ENCODE assay signal across 28 mouse cellular contexts in the genomic region with DNA sequence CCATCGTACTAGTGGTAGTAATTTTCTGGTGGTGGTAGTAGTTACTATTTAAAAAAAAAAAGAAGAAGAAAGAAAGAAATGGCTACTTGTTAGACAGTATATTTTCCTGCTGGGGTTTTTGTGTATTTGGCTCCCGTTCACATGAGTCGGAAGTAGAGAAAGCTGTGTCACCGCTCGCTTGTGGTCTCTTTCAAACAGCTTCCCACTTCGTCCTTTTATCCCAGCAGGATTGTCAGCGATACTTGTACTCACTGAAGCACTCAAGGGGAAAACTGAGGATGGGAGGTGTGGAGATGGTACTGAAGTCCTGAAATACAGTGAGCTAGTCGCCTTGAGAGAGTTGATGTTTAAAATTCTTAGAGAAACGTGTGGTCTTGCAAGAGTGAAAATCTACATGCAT. TPM values are rescaled to one million over a fixed set of nuclear protein-coding genes. Genes with fewer than 3 reads are reported as not detected.
DNase-seq lines count a peak whose midpoint lies in the region; ATAC-seq and TF ChIP-seq lines count a peak whose summit lies in the region.
"Had no signal": no experiment of that assay in that cellular context is flagged by ENCODE, and none has a peak within 500 bp of the region (broad histone marks: within the 10 kb centered on the region; RNA-seq: fewer than 3 reads in every experiment).

No protein-coding gene starts in this region.

- H3K27ac ChIP-seq in hindbrain, postnatal 0 days, result no peak overlapping the region
- H3K27ac ChIP-seq in hindbrain, embryonic 10.5 days, result no peak overlapping the region
- H3K27ac ChIP-seq in kidney, embryonic 16.5 days (ENCODE audit: low read length), result peak overlapping the region; percentile 20; the same call in 1 of the 2 replicates
- H3K27ac ChIP-seq in midbrain, embryonic 11.5 days (ENCODE audit: low read depth, low read length), result no peak overlapping the region
- no peak overlapping the region for H3K27ac ChIP-seq in midbrain, embryonic 14.5 days (replicated peaks; ENCODE audit: low read depth, low read length)
- H3K27ac ChIP-seq in hindbrain, embryonic 13.5 days, result no peak overlapping the region
- H3K27ac ChIP-seq: embryonic facial prominence, embryonic 15.5 days; forebrain, embryonic 10.5 days; heart, embryonic 13.5 days; hindbrain, embryonic 12.5 days had no signal

- no peaks in the 10 kb centered on the region for H3K27me3 ChIP-seq in hindbrain, postnatal 0 days (ENCODE audit: insufficient read depth, low read length)
- H3K27me3 ChIP-seq in hindbrain, embryonic 10.5 days (ENCODE audit: insufficient read depth, poor library complexity, severe bottlenecking), result no peaks in the 10 kb centered on the region
- no peaks in the 10 kb centered on the region for H3K27me3 ChIP-seq in kidney, embryonic 16.5 days (ENCODE audit: insufficient read depth, low read length)
- no peaks in the 10 kb centered on the region for H3K27me3 ChIP-seq in midbrain, embryonic 11.5 days (ENCODE audit: control insufficient read depth, insufficient read depth, low read length)
- no peaks in the 10 kb centered on the region for H3K27me3 ChIP-seq in midbrain, embryonic 14.5 days (ENCODE audit: control insufficient read depth, insufficient read depth, low read length)
- no peaks in the 10 kb centered on the region for H3K27me3 ChIP-seq in Patski
- H3K27me3 ChIP-seq in hindbrain, embryonic 13.5 days, result no peaks in the 10 kb centered on the region
- H3K27me3 ChIP-seq: embryonic facial prominence, embryonic 15.5 days; heart, embryonic 13.5 days; hindbrain, embryonic 12.5 days had no signal

- POLR2A ChIA-PET in Patski (lab: Charles Lee), result interaction anchor here (0.6 to 0.8 kb wide), 2 partner anchors 16 to 474 kb away, joined by 5 read pairs; no protein-coding TSS in a partner anchor

- H3K9me3 ChIP-seq in hindbrain, postnatal 0 days (ENCODE audit: low read length), result no peaks in the 10 kb centered on the region
- H3K9me3 ChIP-seq in hindbrain, embryonic 10.5 days, result peaks cover 8% of the 10 kb centered on the region
- peaks cover 13% of the 10 kb centered on the region for H3K9me3 ChIP-seq in kidney, embryonic 16.5 days (ENCODE audit: low read length)
- 0 out of 2 replicates have a peak, but pooled peaks cover 2% of the 10 kb centered on the region for H3K9me3 ChIP-seq in midbrain, embryonic 11.5 days (ENCODE audit: control insufficient read depth, low read length)
- no peaks in the 10 kb centered on the region for H3K9me3 ChIP-seq in midbrain, embryonic 14.5 days (ENCODE audit: control insufficient read depth, low read length)
- H3K9me3 ChIP-seq in hindbrain, embryonic 13.5 days, result no peaks in the 10 kb centered on the region
- H3K9me3 ChIP-seq: embryonic facial prominence, embryonic 15.5 days had no signal

- H3K9ac ChIP-seq in hindbrain, postnatal 0 days (replicated peaks; ENCODE audit: low read length), result no peak overlapping the region
- H3K9ac ChIP-seq in kidney, embryonic 16.5 days (replicated peaks; ENCODE audit: low read length), result no peak overlapping the region
- H3K9ac ChIP-seq in midbrain, embryonic 11.5 days (ENCODE audit: low read length), result no peak overlapping the region
- no peak overlapping the region for H3K9ac ChIP-seq in midbrain, embryonic 14.5 days (replicated peaks; ENCODE audit: low read length)
- no peak overlapping the region for H3K9ac ChIP-seq in hindbrain, embryonic 13.5 days
- H3K9ac ChIP-seq: embryonic facial prominence, embryonic 15.5 days; heart, embryonic 13.5 days; hindbrain, embryonic 12.5 days had no signal

- in situ Hi-C loops in Patski (cut with MboI; ENCODE audit: low pct_unique_long_range_greater_than_20kb), result no loop called here

- H3K4me1 ChIP-seq in hindbrain, postnatal 0 days (ENCODE audit: insufficient read depth, low read length), result no peaks in the 10 kb centered on the region
- H3K4me1 ChIP-seq in hindbrain, embryonic 10.5 days (replicated peaks), result no peaks in the 10 kb centered on the region
- H3K4me1 ChIP-seq in kidney, embryonic 16.5 days (ENCODE audit: insufficient read depth, low read length), result peaks cover 18% of the 10 kb centered on the region; the same call in 1 of the 2 replicates
- no peaks in the 10 kb centered on the region for H3K4me1 ChIP-seq in midbrain, embryonic 11.5 days (ENCODE audit: control insufficient read depth, insufficient read depth, low read length)
- no peaks in the 10 kb centered on the region for H3K4me1 ChIP-seq in midbrain, embryonic 14.5 days (ENCODE audit: control insufficient read depth, insufficient read depth, low read length)
- peaks cover 3% of the 10 kb centered on the region; the same call in 1 of the 2 replicates for H3K4me1 ChIP-seq in hindbrain, embryonic 13.5 days (replicated peaks)
- H3K4me1 ChIP-seq: embryonic facial prominence, embryonic 15.5 days; forebrain, embryonic 10.5 days; heart, embryonic 13.5 days; hindbrain, embryonic 12.5 days had no signal

- no peak for TF ChIP-seq CTCF in hindbrain, postnatal 0 days (IDR thresholded peaks at IDR 0.05; ENCODE audit: low read depth)
- TF ChIP-seq CTCF in Patski (IDR thresholded peaks at IDR 0.05), result no peak

- WGBS in hindbrain, postnatal 0 days, result 70% methylated on average over 9 of the region's 9 CpGs
- WGBS in hindbrain, embryonic 10.5 days, result 88% methylated on average over 9 of the region's 9 CpGs
- WGBS in kidney, embryonic 16.5 days, result 40% methylated on average over 9 of the region's 9 CpGs
- 84% methylated on average over 9 of the region's 9 CpGs for WGBS in midbrain, embryonic 11.5 days
- WGBS in midbrain, embryonic 14.5 days, result 90% methylated on average over 9 of the region's 9 CpGs
- 89% methylated on average over 9 of the region's 9 CpGs for WGBS in hindbrain, embryonic 13.5 days

- no peak overlapping the region for H3K4me2 ChIP-seq in hindbrain, postnatal 0 days (ENCODE audit: low read depth, low read length)
- no peak overlapping the region for H3K4me2 ChIP-seq in kidney, embryonic 16.5 days (replicated peaks; ENCODE audit: low read depth, low read length)
- H3K4me2 ChIP-seq in midbrain, embryonic 11.5 days, result no peak overlapping the region
- no peak overlapping the region for H3K4me2 ChIP-seq in midbrain, embryonic 14.5 days (ENCODE audit: low read length)
- H3K4me2 ChIP-seq in hindbrain, embryonic 13.5 days, result no peak overlapping the region
- H3K4me2 ChIP-seq: embryonic facial prominence, embryonic 15.5 days; heart, embryonic 13.5 days; hindbrain, embryonic 12.5 days had no signal

- no peak overlapping the region for H3K4me3 ChIP-seq in hindbrain, postnatal 0 days (ENCODE audit: low read length)
- no peak overlapping the region for H3K4me3 ChIP-seq in hindbrain, embryonic 10.5 days
- no peak overlapping the region for H3K4me3 ChIP-seq in kidney, embryonic 16.5 days (ENCODE audit: low read length)
- H3K4me3 ChIP-seq in midbrain, embryonic 11.5 days (ENCODE audit: low read depth, low read length), result no peak overlapping the region
- H3K4me3 ChIP-seq in midbrain, embryonic 14.5 days (replicated peaks; ENCODE audit: low read depth, low read length), result no peak overlapping the region
- H3K4me3 ChIP-seq in hindbrain, embryonic 13.5 days, result no peak overlapping the region
- H3K4me3 ChIP-seq: embryonic facial prominence, embryonic 15.5 days; erythroblast, embryonic 14.5 days; forebrain, embryonic 10.5 days; heart, embryonic 13.5 days; hindbrain, embryonic 12.5 days had no signal

- DNase-seq in hindbrain, postnatal 0 days (ENCODE audit: low spot score), result peak; percentile 45
- no peak for DNase-seq in hindbrain, embryonic 10.5 days (ENCODE audit: low spot score)
- DNase-seq in kidney, adult 9 months, result no peak
- DNase-seq in midbrain, embryonic 11.5 days (ENCODE audit: low spot score, missing footprints), result peak; percentile 35
- DNase-seq in midbrain, embryonic 14.5 days, result no peak
- peak; percentile 34 for DNase-seq in Patski (ENCODE audit: low read depth, low spot score)
- DNase-seq: adrenal gland, adult 2 months; adrenal gland, postnatal 25 days; cerebellum, adult 2 months; cerebellum, postnatal 14 days; embryo, embryonic 11 days; gastrocnemius, postnatal 36 days; heart, adult 11 months; heart, postnatal 36 days had no signal

- no peaks in the 10 kb centered on the region for H3K36me3 ChIP-seq in hindbrain, postnatal 0 days (ENCODE audit: insufficient read depth, low read length)
- H3K36me3 ChIP-seq in hindbrain, embryonic 10.5 days, result peaks cover 49% of the 10 kb centered on the region
- H3K36me3 ChIP-seq in kidney, embryonic 16.5 days (ENCODE audit: insufficient read depth, low read length), result peaks cover 22% of the 10 kb centered on the region
- H3K36me3 ChIP-seq in midbrain, embryonic 11.5 days (ENCODE audit: control insufficient read depth, insufficient read depth, low read length), result peaks cover 2% of the 10 kb centered on the region; the same call in 1 of the 2 replicates
- H3K36me3 ChIP-seq in midbrain, embryonic 14.5 days (ENCODE audit: control insufficient read depth, insufficient read depth, low read length), result peaks cover 8% of the 10 kb centered on the region; the same call in 1 of the 2 replicates
- peaks cover 28% of the 10 kb centered on the region for H3K36me3 ChIP-seq in hindbrain, embryonic 13.5 days

- CTCF ChIA-PET in Patski (lab: Charles Lee), result interaction anchor here (1.2 to 1.5 kb wide), 2 partner anchors 9 to 56 kb away, joined by 3 to 4 read pairs; no protein-coding TSS in a partner anchor

- ATAC-seq in hindbrain, postnatal 0 days, result no peak
- ATAC-seq in kidney, embryonic 16.5 days (ENCODE audit: low FRiP score, low TSS enrichment), result 0 out of 2 replicates have a peak, but pooled peaks have one; percentile 10
- ATAC-seq in midbrain, embryonic 11.5 days (ENCODE audit: low FRiP score), result no peak
- ATAC-seq in midbrain, embryonic 14.5 days (ENCODE audit: low FRiP score, low TSS enrichment), result no peak
- ATAC-seq in Patski, result peak; percentile 53
- ATAC-seq in hindbrain, embryonic 13.5 days (ENCODE audit: low FRiP score), result no peak
- ATAC-seq: forebrain, embryonic 14.5 days had no signal

RNA-seq across cellular contexts. Expression of a gene that starts 40.9 kb away (rescaled TPM):
- 52.0 and 55.9 TPM in 2 replicates for total RNA-seq in hindbrain, postnatal 0 days (2014; rRNA removed)
- polyA plus RNA-seq in hindbrain, postnatal 0 days (2015; fragmentation: Nextera tagmentation; extraction: Ambion mirVana), result 55.0 and 55.4 TPM in 2 replicates
- polyA plus RNA-seq in hindbrain, embryonic 10.5 days (2016; fragmentation: Nextera tagmentation; extraction: Ambion mirVana), result 0.34 and 0.93 TPM in 2 replicates
- polyA plus RNA-seq in kidney, embryonic 16.5 days (2015; fragmentation: Nextera tagmentation; extraction: Ambion mirVana), result 0.28 and 0.95 TPM in 2 replicates
- polyA plus RNA-seq in midbrain, embryonic 11.5 days (2014; fragmentation: Nextera tagmentation; extraction: Ambion mirVana), result 0.34 and 0.47 TPM in 2 replicates
- 8.4 and 15.6 TPM in 2 replicates for polyA plus RNA-seq in midbrain, embryonic 14.5 days (2014; fragmentation: Nextera tagmentation; extraction: Ambion mirVana)
- not detected for polyA plus RNA-seq in Patski (2021)
- 10.0 and 10.1 TPM in 2 replicates for polyA plus RNA-seq in hindbrain, embryonic 13.5 days (2015; fragmentation: Nextera tagmentation; extraction: Ambion mirVana)
- total RNA-seq: common myeloid progenitor, adult 5-6 weeks; gastrocnemius, postnatal 36 days; heart, postnatal 36 days; MEL had no signal
- polyA plus RNA-seq: heart, postnatal 0 days had no signal

RNA-seq across cellular contexts. Expression of a gene that starts 56.1 kb away (rescaled TPM):
- total RNA-seq in hindbrain, postnatal 0 days (2014; rRNA removed), result not detected in 2 replicates
- polyA plus RNA-seq in hindbrain, postnatal 0 days (2015; fragmentation: Nextera tagmentation; extraction: Ambion mirVana), result 0.73 TPM in 1 of 2 replicates, not detected in the other
- polyA plus RNA-seq in hindbrain, embryonic 10.5 days (2016; fragmentation: Nextera tagmentation; extraction: Ambion mirVana), result not detected in 2 replicates
- polyA plus RNA-seq in kidney, embryonic 16.5 days (2015; fragmentation: Nextera tagmentation; extraction: Ambion mirVana), result not detected in 2 replicates
- polyA plus RNA-seq in midbrain, embryonic 11.5 days (2014; fragmentation: Nextera tagmentation; extraction: Ambion mirVana), result not detected in 2 replicates
- not detected in 2 replicates for polyA plus RNA-seq in midbrain, embryonic 14.5 days (2014; fragmentation: Nextera tagmentation; extraction: Ambion mirVana)
- not detected for polyA plus RNA-seq in Patski (2021)
- polyA plus RNA-seq in hindbrain, embryonic 13.5 days (2015; fragmentation: Nextera tagmentation; extraction: Ambion mirVana), result not detected in 2 replicates
- total RNA-seq: adrenal gland, adult 2 months; adrenal gland, postnatal 25 days; common myeloid progenitor, adult 5-6 weeks; gastrocnemius, adult 8-10 months; gastrocnemius, postnatal 36 days; heart, postnatal 36 days; MEL had no signal
- polyA plus RNA-seq: adrenal gland, adult 2 months; C2C12; embryonic facial prominence, embryonic 11.5 days; embryonic facial prominence, embryonic 15.5 days; erythroblast, embryonic 14.5 days; forebrain, embryonic 10.5 days; forebrain, embryonic 14.5 days; heart, embryonic 13.5 days; heart, postnatal 0 days; hindbrain, embryonic 12.5 days had no signal

Comparison
In these comparisons a context has a peak if more than half of its experiments do, and no peak if none do; other contexts are left out.
1. DNase-seq: peak in hindbrain, postnatal 0 days (single experiment), midbrain, embryonic 11.5 days (single experiment) and Patski (single experiment); none in hindbrain, embryonic 10.5 days (single experiment), kidney, adult 9 months (single experiment) and midbrain, embryonic 14.5 days (single experiment).
2. ATAC-seq: peak in kidney, embryonic 16.5 days (single experiment) and Patski (single experiment); none in hindbrain, postnatal 0 days (single experiment), midbrain, embryonic 11.5 days (single experiment), midbrain, embryonic 14.5 days (single experiment) and hindbrain, embryonic 13.5 days (single experiment).